Mouse (Mus musculus) brown adipose tissue, adult 24 weeks (tissue): ENCODE data around the gene Amotl2. TPM values are rescaled to one million over a fixed set of nuclear protein-coding genes. Genes with fewer than 3 reads are reported as not detected.

Source experiments
- H3K27ac ChIP-seq: fragments of 200-500 bp; replicated peaks from 2 replicates; pipeline ENCODE4 v1.5.1; 2012; ENCODE audit warnings: low read depth, mild to moderate bottlenecking, low read length
- H3K4me1 ChIP-seq: fragments of 200-500 bp; 2 replicates; pipeline ENCODE4 v1.6.1; 2012; ENCODE audit warnings: low read length, mixed read lengths; ENCODE audit not compliant: control insufficient read depth, insufficient read depth, insufficient read length
- H3K4me3 ChIP-seq: fragments of 200-500 bp; 2 replicates; pipeline ENCODE4 v1.5.1; 2012; ENCODE audit warnings: low read depth, mild to moderate bottlenecking, low read length, moderate library complexity; ENCODE audit not compliant: insufficient read depth
- polyA plus RNA-seq: library from polyadenylated mRNA; stranded (reverse); fragments of >200 nt; gene quantifications from 2 replicates; pipeline ENCODE4 v1.2.4, GENCODE M21; 2012; ENCODE audit not compliant: missing spikeins, insufficient read depth, insufficient read length

Amotl2 gene
- polyA plus RNA-seq, 1 experiment, result 33.0 TPM

DNA sequence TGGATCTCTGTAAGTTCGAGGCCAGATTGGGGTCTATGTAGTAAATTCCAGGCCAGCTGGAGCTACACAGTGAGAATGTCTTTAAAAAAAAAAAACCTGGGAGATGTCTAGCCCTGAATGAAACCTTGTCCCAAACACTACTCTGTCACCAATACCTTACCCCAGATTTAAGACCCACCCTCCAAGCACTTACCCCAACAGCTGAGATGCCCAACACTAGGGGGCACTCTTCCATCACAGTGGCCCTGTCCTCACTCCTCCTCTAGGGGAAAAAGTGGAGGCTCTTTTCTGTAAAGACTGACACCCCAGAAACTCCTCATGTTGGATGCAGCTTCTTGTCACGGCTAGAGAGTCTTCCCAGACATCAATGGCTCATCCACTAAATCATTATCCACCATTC lies 2.7 kb upstream of the Amotl2 start:
- H3K4me1 ChIP-seq, result peaks cover 28% of the 10 kb centered on the region
- no peak overlapping the region for H3K27ac ChIP-seq
- no peak overlapping the region for H3K4me3 ChIP-seq

DNA sequence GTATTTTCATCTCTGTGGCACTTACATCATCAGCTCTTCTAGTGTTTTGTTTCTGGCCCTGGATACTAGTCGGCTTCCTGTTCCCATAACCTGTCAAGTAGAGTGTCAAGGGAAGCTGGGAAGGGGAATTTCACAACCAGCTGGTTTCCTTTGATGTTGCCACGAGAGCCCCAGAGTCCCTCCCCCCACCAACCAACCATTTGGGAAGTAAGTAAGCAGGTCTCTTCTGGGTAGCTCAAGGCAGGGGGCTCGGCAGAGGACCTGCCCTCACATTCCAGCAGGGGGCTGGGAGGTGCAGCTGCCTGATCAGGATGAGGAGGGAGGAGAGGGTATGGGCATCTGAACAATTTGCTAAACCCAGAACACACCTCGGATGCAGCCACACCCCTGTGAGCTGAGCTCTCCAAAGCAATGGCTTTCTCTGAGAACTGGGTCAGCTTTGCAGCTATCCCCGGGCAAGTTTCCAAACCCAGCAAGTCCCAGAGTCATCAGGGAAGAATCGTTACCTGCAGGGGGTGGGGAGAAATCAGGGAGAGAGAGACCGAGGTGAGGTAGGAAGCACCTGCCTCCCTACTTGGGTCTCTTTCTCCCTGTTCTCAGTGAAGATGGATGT lies 1.5 kb upstream of the Amotl2 start:
- H3K27ac ChIP-seq, result no peak overlapping the region
- H3K4me3 ChIP-seq, result no peak overlapping the region

DNA sequence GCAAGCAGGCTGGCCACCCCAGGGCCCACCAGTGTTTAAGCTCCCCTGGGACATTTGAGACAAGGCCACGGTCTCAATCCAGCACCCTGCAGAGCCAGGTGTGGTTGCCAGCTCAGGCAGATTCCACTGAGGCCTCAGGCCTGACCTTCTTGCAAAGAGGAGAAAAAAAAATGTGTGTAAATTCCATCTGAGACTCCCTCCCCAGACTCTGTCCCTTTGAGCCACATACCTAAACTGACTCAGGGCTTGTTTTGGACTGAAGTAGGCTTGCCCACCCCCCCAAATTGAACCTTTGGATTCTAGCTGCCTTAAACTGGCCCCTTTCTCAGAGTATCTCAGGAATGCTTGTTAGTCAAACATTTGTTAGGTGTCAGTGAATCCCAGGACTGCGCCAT lies 969 bp upstream of the Amotl2 start:
- H3K4me3 ChIP-seq, result no peak overlapping the region
- H3K27ac ChIP-seq, result no peak overlapping the region
- H3K4me1 ChIP-seq, result peaks cover 17% of the 10 kb centered on the region

More for the DNA sequence above, 1.5 kb upstream of the Amotl2 start:
- H3K4me1 ChIP-seq, result peaks cover 22% of the 10 kb centered on the region

DNA sequence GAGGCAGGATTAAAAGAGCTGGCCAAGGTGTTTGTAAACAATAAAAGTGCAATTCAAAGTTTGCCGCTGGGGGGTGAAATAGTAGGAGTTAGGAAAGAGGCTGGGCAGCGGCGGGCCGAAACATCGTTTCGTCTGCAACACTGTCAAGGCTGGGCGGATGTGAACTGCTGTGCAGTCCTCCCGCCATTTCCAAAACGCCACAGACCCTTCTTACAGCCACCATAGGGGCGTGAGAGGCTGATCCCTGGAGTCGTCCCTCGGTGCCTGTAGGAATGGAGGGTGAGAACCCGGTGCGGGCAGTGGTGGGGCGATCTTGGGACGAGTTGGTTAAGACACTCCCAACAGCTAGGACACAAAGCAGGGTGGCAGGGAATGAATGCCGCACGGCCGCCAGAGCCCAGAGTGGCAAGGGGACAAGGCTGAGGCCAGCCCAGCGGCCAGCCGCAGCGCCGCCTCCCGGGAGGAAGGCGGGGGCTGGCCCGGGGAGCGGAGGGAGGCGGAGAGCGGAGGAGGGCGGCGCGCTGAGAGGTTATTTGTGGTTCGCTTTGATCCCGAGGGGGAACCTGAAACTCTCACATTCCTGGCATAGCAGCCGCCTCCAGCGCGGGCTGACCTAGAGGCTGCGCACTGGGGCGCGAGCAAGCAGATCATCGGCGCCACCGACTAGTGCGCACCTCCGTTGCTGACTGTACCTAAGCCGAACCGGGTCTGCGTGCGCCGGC lies 853 bp downstream of the Amotl2 start:
- peak overlapping the region; percentile 86 for H3K4me3 ChIP-seq
- H3K27ac ChIP-seq, result peak overlapping the region; percentile 98
- H3K4me1 ChIP-seq, result peaks cover 16% of the 10 kb centered on the region

DNA sequence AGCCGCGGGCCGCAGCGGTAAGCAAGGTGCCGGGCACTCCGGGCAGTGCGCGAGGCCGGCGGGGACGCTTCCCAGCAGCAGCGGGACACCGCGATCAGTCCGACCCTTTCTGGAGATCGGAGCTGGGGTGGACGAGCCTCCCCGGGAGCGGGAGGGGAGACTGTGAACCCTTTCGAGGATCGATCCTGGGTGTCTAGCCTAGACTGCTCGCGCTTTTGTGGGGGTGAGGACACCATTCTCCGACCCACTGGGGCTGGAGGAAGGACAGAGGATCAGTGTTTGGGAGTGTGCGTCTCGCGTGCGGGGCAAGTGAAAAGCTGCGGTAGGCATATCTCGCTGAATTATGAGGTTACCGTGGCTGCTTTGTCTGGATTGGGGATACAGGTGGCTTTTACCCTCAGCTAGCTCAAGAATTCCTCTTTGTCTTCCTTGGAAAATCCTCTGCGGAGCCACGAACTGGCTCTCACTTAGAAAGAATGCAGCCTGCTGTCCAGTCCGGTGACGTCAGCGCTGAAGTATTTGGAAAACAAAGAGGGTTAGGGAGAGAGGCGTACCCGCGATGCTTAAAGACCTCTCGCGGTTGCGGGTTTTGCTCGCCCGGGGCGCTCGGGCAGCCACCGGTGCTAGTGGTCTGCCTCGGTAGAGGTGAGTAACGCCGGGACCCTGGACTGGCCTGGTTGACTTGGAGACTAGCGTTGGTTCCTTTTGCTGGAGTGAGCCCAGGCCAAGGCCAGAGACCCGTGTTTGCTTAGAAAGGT lies 1.6 kb downstream of the Amotl2 start:
- H3K27ac ChIP-seq, result peak overlapping the region; percentile 98
- peak overlapping the region; percentile 86 for H3K4me3 ChIP-seq
- peaks cover 22% of the 10 kb centered on the region for H3K4me1 ChIP-seq

DNA sequence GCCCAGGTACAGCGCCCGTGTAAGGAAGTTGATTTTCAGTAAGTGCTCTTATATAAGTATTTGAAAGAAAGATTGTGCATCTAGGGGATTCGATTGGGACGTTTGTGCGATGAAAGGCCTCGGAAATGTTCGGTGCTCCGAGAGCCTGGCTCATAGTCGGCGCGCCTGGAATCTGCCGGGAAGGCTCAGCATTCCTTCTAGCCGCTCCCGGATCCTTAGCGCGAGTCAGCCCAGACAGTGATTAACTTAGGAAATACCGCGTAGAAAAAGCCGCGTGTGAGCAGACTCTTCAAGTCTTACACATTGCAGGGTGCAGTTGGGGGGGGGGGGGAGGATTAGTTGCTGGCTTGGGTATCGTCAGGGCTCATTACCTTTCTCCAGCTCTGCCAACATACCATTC lies 2.2 kb downstream of the Amotl2 start:
- Histone ChIP-seq H3K27ac (peak overlapping the region; percentile 98), H3K4me1 (peaks cover 28% of the 10 kb centered on the region), H3K4me3 (peak overlapping the region; percentile 86)

DNA sequence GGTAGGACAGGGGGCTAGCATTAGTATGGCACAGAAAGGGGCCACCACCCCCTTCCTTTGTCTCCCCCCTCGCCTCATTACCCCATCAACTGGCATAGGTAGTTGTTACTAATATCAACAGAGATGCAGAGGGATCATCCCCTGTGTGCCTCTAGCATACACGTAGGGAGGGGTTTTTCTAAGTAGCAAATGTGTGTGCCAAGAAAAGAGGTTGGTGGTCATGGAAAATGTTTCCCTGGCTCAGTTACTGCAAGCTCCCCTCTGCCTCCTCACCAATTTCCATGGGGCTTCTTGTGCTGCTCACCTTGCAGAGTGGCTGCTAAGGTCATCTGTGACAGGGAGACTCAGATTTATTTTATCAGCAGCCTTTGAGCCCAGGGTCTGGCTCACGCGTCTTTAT lies 2.6 kb downstream of the Amotl2 start:
- Histone ChIP-seq H3K27ac (peak overlapping the region; percentile 98), H3K4me1 (peaks cover 28% of the 10 kb centered on the region), H3K4me3 (peak overlapping the region; percentile 86)

DNA sequence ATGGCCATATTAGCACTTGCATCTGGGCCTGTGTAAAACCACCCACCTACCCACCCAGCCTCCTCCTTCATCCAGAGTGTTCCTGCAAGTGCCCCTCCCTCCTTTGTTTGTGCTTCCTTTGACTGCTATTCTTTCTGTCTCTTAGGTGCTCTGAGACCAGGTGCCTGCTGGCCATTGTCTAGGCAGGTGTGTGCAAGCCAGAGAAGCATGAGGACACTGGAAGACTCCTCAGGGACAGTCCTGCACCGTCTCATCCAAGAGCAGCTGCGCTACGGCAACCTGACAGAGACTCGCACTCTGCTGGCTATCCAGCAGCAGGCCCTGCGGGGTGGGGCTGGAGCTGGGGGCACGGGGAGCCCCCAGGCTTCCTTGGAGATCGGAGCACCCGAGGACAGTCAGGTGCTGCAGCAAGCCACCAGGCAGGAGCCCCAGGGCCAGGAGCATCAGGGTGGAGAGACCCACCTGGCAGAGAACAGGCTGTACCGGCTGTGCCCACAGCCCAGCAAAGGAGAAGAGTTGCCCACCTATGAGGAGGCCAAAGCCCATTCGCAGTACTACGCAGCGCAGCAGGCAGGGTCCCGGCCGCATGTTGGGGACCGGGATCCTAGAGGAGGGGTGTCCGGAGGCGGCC lies 3.6 kb downstream of the Amotl2 start:
- H3K4me3 ChIP-seq, result peak overlapping the region; percentile 86
- H3K27ac ChIP-seq, result peak overlapping the region; percentile 80
- peaks cover 28% of the 10 kb centered on the region for H3K4me1 ChIP-seq

DNA sequence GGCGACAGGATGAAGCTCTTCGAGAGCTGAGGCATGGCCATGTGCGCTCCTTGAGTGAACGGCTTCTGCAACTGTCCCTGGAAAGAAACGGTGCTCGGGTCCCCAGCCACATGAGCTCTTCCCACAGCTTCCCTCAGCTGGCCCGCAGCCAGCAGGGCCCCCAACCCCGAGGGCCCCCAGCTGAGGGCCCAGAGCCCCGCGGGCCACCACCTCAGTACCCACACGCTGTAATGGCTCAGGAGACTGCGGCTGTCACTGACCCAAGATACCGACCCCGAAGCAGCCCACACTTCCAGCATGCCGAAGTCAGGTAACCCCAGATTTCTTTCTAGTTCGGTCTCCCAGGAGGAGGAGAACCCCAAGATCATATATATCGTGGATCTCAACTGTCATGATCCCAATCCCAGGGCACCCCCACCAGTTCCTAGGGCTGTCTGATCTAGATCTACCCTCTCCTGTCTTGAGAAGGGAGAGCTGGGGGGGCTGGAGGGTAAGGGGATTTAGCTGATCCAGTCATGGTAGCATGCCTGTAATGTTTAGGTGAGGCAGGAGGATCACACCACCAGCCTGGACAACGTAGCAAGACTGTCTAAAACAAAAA lies 4.2 kb downstream of the Amotl2 start:
- peak overlapping the region; percentile 86 for H3K4me3 ChIP-seq
- H3K27ac ChIP-seq, result peak overlapping the region; percentile 80
- H3K4me1 ChIP-seq, result peaks cover 26% of the 10 kb centered on the region

DNA sequence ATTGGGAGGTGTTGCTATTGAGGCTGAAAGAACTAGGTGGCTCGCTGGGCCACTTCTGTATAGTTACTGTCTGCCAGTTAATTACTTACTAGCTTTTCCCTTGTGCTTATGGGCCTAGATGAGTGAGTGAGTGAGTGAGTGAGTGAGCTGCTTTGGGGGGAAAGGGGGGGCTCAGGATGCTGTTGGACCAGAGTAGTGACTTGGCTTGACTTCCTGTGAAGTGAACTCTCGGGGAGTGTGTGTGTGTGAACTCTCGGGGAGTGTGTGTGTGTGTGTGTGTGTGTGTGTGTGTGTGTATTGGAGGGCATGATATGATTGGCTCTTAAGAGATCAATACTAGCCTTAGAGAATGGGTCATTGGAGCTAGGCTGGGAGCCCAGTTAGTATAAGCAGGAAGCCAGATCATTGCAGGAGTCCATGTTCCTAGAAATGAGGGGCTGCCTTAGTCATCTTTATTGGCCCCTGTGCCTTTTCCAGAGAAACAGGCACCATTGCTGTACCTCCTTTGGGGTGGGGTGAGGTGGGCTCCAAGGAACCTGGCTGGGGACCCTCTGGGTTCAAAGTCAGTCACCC lies 5.0 kb downstream of the Amotl2 start:
- peaks cover 26% of the 10 kb centered on the region for H3K4me1 ChIP-seq
- peak overlapping the region; percentile 86 for H3K4me3 ChIP-seq
- H3K27ac ChIP-seq, result peak overlapping the region; percentile 87

DNA sequence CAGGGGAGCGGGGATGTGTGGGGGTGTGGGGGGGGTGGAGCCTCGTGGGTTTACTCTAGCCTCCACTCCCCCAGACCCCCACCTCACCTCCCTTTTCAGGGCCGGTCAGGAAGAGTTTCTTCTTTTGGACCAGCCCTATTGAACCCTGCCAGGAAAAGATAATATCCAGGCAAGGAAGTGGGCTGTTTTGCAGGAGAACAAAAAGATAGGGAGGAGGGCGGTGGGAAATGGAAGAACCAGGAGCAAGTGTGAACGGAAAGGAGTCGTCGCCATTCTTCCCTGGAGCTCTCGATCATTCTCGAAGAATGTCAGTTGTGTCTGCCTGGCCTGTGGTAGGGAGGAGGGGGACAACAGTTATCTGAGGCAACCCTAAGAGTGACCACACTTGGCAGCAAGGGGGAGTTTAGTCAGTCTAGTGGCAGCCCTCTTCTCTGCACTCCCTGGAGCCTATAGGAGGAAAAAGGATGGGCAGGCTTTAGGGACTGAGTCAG lies 5.6 kb downstream of the Amotl2 start:
- Histone ChIP-seq H3K4me3 (peak overlapping the region; percentile 86), H3K27ac (peak overlapping the region; percentile 97), H3K4me1 (peaks cover 31% of the 10 kb centered on the region)

DNA sequence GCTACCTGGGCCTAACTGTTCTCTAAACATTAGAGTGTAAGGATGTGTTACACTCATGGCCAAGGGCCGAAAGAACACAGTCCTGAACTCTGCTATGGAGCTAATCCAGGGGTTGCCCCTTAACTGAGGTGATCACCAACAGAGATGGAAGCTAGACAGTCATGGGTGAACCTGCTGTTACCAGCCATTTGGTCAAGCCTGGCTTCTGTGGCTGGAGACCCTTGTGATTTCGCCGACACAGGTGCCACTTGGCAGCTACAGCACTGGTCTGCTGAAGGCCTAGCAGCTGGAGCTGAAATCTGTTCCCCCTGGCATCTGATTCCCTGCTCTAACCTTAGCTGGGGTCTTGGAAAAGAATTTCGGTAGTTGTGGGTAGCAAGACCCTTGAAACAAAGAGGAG lies 6.3 kb downstream of the Amotl2 start:
- Histone ChIP-seq H3K4me3 (peak overlapping the region; percentile 86), H3K4me1 (peaks cover 35% of the 10 kb centered on the region)

DNA sequence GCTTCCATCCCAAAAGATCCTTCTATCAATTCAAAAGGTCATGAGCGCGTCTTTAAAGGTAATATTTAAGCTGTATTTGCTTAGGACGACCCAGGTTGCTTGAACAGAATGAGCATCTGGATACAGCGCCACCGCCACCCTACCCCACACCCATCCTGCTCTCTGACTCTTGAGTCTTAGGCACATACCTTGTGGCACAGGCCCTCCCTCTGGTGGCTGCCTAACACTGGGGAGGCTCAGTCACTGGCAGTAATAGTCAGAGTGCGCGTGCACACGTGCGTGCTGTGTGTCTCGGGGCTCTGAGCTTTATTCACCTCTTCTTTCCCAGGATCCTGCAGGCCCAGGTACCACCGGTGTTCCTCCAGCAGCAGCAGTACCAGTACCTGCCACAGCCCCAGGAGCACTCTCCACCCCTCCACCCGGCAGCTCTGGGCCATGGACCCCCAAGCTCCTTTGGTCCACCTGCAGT lies 6.8 kb downstream of the Amotl2 start:
- H3K27ac ChIP-seq, result peak overlapping the region; percentile 97
- H3K4me1 ChIP-seq, result peaks cover 41% of the 10 kb centered on the region
- peak overlapping the region; percentile 86 for H3K4me3 ChIP-seq

More for the DNA sequence above, 6.3 kb downstream of the Amotl2 start:
- H3K27ac ChIP-seq, result peak overlapping the region; percentile 97

DNA sequence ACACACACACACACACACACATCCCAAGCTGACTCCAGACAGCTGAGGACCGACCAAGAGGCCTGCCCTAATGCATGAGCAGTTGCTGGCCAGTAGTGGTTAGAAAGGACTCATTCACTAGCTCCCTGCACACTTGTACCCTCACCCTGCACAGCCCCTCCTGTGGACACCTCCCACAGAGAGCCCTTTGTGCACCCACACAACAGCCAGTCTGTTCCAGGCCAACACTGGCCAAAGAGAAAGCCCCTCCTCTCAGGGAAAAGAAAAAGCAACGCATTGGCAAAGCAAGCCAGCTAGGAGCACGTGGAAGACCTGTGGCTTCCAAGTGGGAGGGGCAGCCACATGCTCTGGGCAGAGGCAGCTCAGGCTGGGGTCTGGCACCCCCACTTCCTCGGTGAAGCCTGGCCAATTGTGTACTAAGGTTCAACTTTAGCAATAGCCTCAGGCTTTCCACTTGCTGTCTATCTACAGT lies 7.6 kb downstream of the Amotl2 start:
- peak overlapping the region; percentile 97 for H3K27ac ChIP-seq
- H3K4me3 ChIP-seq, result peak overlapping the region; percentile 86
- H3K4me1 ChIP-seq, result peaks cover 43% of the 10 kb centered on the region
